Mouse (Mus musculus): ENCODE data around the gene Gm20792.
"Not testable (repeated sequence)": the region's sequence is repeated elsewhere in the genome, so short reads cannot be mapped to it uniquely, and the experiment has no call there.

- not testable (repeated sequence) for TF ChIP-seq CTCF, EP300 (IDR thresholded peaks at IDR 0.05; ENCODE audit: low read depth)
Measured at GRCm38 (mm10) chrY:48311555-48311954, at the start of gene Gm20792.

Measured in heart, postnatal 0 days (tissue).